Mouse (Mus musculus) lung, postnatal 14 days (tissue): ENCODE measurements around the gene Nphs1.
A peak's percentile ranks its signal among the peaks of the same experiment; 100 is the strongest.
"Not testable (repeated sequence)": the region's sequence is repeated elsewhere in the genome, so short reads cannot be mapped to it uniquely, and the experiment has no call there.

ENCODE experiments used
- DNase-seq: peaks from one replicate; pipeline ENCODE4 v3.0.0; 2021

Nphs1 gene

DNA sequence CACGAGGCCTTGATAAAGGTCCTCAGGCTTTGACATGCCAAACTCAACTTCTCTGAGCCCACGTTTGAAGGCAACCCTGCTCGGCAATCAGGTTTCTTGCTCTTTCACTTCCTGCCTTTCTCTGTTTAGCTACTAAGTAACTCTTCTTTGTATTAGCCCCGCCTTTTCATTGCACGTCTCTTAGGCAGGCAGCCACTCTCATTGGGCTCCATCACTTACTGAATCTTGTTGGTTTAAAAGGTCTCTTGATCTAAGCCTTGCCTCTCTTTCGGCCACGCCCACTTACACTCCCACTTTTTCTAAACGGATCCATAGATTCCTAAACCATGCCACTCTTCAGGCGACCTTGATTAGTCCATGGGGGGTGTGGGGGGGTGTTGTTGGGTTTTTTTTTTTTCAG lies 14.4 kb upstream of the Nphs1 start:
- DNase-seq: no peak

DNA sequence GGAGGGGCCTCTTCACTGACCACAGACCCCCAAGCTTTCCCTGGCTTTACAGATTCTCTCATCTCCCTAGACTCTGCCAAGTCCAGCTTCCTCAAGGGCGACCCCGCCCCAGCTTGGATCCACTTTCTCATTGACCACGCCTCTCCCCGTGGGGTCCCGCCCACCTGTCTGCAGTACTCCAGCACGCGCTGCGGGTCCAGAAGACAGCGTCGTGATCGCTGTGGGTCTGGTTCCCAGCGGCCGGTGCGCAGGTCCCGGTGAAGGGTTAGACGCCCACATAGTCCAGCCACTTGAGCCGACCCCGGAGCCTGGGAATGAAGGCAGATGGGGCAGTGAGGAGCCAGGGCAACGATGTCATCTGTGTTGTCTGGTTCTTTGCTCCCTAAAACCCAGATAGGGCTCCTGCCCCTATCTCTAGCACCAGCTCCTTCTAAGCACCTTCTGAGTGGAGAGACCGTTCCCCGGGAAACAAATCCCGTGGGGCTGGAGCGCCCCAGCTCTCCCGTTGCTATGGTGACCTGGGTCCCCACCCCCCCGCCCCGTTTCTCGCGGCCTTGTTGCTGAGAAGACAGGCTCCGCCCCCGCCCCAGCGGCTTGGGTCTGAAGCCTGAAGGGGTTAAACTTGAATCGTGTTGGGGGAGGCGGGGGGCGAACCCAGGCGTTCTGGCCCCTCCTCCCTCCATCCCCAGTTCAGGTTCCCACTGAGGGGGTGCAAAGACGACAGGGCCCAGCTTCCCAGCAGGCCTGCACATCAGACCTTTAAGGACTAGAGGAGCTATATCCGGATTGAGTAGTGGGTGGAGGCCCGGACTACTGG lies 13.8 kb upstream of the Nphs1 start:
- DNase-seq: peak; percentile 17

DNA sequence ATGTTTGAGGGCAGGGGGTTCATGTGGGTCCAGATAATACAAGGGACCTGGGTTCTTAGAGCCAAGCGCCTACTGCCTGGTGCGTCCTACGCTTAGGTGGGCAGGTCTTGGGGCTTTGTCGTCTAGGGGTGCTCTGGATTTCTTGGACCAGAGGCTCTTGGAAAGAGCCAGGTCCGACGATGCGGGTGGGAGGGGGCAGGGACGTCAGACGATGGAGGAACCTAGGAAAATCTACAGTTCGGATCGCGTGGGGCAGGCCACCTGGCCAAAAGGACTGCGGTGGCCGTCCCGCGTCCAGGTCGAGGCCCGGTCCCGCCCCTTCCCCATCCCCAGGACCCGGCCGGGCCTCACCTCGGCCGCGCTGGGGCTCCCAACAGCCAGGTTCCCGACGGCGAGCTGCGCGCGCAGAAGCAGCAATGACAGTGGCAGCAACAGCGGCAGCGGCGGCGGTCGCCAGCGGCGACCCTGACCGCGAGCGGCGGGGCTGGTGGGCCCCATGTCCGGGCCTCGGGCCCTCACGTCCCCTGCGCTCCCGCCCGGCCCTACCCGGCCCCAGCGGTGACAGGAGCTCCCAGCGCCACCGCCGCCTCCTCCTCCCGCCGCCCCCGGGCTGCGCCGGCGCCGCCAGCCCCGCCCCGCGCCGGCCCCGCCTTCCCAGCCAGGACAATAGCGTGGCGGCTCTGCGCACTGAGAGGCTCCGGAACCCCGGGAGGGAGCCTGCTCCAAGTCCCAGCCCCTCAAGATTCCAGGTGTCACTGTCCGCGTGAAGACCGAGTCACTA lies 13.0 kb upstream of the Nphs1 start, which contains the start of gene Aplp1:
Gene Aplp1 (minus strand): TSS at position 565 of the 781 bp plus-strand sequence.
- DNase-seq: peak; percentile 59

DNA sequence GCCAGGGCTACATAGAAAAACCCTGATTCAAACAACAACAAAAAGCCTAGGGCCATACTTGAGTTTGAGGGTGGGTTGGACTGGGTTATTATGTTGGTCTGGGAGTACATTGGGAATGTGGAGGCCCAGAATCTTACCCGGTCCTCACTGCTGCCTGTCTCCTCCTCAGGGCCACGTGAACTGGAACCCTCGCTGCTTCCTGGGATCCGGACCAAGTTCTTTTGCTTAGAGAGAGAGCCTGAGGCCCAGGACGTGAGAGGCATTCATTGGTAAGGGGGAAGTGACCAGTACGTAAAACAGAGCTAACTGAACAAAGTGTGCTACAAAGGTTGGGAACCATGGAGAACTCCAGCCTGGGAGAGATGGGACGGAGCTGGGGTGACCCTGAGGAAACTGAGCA lies 7.9 kb upstream of the Nphs1 start:
- no peak for DNase-seq

DNA sequence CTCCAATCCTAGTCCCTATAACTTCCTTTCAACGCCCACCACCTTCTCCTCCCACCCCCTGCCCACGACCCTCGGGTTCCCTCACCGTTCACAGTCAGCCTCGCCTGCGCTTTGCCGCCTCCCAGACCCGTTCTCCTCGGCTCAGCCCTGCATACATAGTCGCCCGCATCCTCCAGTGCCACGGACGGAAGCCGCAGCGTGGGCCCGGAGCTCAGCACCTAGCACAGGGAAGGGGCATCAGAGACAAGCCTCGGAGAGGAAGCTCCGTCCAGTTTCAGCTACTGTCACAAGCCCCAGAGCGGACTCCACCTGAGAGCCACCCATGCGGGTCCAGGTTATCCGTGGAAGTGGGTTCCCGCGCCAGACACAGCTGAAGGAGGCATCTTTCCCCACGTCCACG lies 4.8 kb upstream of the Nphs1 start:
- no peak for DNase-seq

DNA sequence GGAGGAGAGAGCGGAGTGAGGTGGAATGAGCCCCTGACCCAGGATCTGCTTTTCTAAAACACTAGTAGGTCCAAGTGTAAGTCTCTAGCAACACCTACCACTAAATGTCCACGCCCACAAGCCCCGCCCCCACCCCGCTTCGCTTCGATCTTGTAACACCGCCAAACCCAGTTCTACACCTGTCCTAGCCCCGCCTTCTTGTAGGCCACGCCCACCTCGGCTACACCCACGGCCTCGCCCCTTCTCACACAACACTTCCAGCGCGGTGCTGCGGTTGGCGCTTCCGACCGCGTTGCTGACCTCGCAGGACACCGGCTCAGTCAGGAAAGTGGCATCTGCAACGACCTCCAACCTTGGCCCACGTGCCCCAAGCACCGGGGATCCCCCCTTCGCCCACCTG lies 4.3 kb upstream of the Nphs1 start:
- peak; percentile 41 for DNase-seq

DNA sequence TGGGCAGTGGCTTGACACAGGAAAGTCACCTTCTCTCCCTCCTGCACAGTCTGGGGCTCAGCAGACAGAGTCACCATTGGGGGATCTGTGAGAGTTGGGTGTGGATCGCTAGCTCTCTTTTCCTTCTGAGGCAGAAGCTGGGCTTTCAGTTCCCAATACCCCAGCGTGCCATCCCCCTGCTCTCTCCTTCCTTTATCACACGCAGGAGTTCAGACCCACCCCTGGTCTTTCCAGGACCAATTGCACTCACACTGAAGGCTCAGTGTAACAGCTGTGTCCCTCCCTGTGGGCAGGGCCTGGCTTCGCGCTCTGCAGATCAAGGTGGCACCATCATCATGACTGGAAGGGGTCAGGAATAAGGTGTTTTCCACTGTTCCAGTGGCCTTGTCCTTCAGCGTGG lies 3.9 kb upstream of the Nphs1 start:
- DNase-seq: no peak

DNA sequence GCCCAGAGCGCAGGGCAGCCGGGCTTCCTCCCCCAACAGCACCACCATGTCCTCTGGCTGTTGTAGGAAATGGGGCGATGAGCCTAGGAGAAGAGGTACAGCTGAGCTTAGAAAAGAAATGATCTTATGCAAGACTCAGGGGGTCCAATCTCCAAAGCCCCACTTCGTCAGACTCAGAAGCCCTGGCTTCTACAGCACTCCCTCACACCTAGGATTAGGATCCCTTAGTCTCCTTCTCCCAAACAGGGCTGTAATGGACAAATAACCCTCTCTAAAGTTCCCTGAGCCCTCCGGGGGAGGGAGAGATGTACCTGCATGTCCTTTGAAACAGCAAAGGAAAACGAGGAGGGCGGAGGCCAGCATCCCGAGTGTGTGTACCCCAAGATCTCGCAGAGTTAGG lies 1.6 kb upstream of the Nphs1 start:
- DNase-seq: no peak

DNA sequence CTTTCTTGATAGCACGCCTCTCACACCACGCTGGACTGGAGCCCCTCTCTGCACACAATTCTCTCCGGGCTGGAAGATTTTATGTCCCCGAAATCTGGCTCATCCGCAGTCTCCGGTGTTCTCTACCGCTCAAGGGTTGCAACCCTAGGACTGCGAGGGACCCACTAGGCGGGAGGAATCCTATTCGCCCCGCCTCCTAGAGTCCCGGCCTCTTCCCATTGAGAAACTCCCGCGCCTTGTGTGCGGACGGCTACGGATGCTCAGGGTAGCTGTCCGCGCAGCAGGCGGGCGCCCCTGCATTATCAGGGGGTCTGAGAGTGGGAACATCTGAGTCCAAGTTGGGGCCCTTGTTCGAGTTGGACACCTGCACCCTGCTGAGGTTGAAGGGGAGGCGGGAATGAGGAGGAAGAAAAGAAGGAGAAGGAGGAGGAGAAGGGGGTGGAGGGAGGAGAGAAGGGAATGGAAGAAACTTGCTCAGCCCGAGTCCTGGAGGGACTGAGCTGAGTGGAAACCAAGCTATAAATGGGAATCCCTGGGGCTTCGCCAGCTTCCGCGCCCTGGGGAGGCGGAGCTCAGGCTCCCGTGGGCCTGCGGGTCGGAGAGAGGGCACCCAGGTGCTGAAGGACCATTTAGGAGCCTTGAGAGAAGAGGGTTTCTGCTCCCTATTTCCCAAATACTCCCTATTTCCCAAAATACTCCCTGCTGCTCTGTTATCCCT lies 1.0 kb upstream of the Nphs1 start:
- no peak for DNase-seq

DNA sequence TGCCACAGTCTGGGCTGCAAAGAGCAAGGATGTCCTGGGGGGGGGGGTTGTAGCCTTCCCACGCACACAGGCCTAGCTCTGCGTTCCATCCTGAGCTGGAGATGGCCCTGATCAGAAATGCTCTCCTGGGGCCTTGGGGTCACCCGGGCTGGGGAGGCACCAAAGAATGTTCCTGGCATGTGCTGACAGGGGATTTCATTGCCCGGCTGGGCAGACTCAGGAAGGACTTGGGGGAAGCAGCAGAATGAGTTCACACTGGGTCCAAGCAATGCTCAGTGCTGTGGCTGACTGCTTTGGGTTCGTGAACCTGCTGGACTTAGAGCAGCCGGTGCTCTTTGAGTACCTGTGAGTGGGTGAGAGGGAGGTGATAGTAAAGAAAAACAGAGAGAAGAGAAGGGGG lies 1.4 kb downstream of the Nphs1 start:
- no peak for DNase-seq

DNA sequence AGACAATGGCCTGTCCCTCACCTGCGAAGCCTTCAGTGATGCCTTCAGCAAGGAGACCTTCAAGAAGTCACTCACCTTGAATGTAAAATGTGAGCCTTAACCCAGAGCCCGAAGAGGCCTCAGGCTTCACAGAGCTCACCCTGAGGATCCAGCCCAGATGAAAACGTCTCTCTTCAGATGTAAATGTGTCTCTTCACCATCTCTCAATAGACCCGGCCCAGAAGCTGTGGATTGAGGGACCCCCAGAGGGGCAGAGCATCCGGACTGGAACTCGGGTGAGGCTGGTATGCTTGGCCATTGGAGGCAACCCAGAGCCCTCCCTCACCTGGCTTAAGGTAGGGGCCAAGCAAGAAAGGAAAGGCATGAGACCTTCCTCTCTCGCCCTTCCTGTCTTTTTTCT lies 5.5 kb downstream of the Nphs1 start:
- no peak for DNase-seq

DNA sequence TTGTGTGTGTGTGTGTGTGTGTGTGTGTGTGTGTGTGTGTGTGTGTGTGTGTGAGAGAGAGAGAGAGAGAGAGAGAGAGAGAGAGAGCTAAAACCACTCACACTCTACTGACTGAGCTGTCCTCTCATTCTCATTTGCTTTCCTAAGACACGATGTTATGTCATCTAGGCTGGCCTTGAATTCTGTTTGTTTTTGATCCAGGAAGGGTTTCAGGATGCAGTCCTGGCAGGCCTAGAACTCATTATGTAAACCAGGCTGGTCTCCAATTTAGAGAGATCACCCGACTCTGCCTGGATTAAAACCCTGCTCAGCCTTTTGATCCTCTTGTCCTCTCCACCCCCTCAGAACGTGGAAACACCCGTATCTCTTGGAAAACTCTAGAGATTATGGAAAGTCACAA lies 5.9 kb downstream of the Nphs1 start:
- no peak for DNase-seq

DNA sequence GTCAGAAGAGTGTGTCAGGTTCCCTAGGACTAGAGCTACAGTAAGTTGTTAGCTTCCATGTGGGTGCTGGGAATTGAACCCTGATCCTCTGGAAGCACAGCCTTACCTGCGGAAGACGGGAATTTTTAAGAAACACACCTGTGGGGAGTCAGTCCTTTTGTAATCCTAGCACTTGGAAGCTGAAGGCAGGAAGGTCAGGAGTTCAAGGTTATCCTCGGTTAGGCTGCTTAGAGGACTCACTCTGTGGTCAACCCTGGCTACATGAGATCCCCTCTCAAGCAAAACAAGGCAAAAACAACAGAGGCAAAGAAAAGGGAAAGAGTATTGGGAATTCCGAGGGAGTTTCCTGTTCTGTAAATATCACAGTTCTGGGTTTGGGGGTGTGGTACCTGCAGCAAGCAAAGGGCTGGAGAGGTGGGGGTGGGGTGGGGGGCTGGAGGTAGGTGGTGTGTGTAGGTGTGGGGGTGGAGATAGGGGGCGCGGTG lies 6.7 kb downstream of the Nphs1 start:
- DNase-seq: no peak

DNA sequence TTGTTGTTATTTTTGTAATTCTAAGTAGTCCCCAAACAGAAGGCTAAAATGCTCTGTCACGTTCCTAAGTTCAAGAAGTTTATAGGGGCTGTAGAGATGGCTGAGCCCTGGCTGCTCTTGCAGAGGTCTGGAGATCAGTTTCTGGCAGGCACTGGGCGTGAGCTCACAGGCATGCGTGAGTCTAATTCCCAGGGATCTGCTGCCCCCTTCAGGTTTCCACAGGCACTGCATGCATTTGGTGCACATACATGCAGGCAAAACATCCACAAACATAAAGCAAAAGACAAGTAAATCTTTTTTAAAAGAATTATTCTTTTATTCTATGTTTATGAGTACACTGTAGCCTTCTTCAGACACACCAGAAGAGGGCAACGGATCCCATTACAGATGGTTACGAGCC lies 14.3 kb downstream of the Nphs1 start:
- peak; percentile 52 for DNase-seq

DNA sequence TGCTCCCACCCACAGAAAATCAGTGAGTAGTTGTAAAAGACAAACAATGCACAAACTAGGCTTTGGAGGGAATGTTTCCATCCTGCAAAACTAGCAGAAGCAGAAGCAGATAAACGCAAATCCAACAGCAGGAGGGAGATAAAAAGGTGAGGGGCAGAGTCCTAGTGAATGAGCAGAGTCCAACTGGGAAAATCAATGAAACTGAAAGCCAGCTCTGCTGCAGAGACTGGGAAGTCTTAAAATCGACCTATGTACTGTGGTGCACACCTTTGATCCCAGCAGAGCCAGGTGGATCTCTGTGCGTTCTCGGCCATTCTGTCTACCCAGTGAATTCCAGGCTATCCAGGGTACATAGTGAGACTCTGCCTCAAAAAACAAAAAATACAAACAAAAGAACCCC lies 16.9 kb downstream of the Nphs1 start:
- no peak for DNase-seq

DNA sequence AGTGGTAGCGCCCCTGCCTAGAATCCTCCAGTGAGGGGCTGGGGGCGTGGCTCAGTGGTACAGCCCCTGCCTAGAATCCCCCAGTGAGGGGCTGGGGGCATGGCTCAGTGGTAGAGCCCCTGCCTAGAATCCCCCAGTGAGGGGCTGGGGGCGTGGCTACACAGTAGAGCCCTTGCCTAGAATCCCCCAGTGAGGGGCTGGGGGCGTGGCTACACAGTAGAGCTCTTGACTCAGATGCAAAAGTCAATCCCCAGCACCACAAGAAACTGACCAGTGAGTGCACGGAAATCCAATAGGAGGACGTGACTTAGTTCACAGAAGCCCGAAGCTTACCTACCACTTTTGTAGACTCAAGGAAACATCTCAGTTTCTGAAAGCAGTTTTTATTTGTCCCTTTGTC lies 18.0 kb downstream of the Nphs1 start:
- not testable (repeated sequence) for DNase-seq

DNA sequence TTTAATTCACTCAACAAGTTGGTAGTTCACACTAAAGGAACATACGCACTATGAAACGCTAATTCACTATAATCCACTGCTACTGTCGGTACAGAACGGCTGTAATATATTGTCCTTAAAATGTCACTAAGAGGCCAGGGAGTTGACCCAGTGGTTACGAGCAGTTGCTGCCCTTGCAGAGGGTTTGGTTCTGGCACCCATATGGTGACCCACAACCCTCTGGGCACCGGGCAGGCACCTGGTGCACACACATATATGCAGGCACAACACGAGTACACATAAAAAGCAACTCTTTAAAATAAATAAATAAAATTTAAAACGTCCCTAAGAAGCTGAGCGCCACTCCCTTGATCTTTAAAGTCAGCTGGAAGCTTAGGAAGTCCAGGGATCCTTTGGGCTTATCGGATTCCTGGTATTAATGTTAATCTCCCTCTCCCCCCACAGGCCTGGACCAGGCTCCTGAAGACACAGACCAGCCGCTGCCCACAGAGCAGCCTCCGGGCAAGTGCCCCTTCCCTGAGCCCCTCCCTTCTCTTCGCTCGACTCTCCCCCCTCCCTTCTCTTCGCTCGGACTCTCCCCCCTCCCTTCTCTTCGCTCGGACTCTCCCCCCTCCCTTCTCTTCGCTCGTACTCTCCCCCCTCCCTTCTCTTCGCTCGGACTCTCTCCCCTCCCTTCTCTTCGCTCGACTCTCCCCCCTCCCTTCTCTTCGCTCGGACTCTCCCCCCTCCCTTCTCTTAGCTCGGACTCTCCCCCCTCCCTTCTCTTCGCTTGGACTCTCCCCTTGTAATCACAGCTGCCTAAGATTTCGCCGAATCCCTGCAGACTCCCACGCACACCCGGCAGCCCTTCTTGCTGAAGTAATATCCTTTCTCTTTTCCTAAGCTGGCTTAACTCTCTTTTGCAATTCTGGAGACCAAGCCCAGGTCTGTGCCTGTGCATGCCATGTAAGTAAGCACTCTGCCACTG lies 19.6 kb downstream of the Nphs1 start:
- DNase-seq: no peak

DNA sequence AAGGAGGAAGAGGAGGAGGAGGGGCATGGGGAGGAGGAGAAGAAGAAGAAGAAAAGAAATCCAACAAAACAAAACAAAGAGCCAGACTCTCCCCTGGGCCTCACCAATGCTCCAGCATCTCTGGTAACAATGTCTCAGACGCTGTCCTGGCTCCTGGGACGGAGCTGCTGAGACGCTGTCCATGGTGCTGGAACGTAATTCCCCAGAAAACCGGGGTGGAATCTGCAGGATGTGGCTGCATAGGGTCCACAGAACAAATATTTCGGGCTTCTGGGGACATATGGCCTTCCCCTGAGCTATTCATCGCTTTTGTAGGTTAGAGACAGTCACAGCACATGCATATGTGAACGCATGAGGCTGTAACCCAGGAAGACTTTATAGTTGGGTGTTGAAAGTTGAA lies 26.1 kb downstream of the Nphs1 start:
- DNase-seq: peak; percentile 33

DNA sequence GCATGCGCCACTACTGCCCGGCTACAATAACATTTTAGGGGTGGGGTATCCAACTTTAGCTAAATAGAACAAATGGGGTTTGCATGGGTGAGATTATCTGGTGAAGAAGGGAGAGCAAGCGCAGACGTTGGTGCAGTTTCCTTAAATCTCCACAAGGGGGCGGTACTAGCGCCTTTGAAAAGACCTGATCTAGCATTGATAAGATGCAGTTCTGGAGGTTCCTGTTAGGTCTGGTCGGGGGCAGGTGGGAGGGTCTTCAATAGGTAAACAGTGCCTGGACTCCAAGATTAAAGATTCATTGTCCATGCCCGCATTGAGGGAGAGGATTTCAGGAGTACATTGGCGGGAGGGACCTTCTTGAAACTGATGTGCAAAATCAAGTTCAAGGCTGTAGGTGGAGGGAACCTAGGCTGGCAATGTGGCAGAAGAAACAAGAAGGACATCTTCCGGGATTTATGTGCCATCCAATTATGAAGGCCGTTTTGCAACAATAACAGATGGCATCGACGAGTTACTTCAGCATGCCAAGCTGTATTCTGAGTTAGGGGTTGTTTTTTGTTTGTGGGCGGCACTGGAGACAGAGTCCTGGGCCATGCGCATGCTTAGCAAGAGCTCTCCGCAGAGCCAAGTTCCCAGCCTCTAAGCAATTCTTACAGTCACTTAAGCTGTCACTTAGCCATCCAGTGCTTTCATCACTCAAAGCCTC lies 32.3 kb downstream of the Nphs1 start:
- peak; percentile 36 for DNase-seq

DNA sequence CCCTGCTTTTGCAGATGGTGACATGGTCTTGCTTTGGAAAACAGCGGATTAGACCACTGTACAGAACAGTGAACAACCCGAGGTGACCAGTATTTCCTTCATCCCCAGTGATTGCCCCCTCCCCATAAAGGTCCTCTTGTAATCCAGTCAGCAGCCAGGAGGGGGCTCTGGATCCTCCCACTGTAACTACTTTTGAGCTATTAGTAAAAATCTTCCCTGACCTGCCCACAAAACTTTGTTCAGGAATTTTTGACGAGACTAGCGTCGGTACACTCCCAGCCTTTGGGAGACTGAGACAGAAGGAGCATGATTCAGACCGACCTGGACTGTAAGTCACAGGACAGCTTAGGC lies 32.8 kb downstream of the Nphs1 start:
- no peak for DNase-seq

DNA sequence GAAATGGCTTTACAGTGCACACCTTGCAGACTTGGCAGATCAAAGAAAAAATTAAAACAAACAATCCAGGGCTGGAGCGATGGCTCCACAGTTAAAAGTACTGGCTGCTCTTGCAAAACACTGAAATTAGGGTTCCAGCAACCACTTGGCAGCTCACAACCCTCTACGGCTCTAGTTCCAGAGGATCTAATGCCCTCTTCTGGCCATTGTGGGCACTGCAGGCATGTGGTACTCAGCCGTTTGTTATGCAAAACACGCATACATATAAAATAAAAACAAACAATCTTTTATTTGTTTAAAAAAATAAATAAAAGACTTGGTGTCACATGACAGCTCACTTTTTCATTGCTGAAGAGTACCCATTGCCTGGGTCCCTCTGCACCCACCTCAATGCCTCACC lies 34.6 kb downstream of the Nphs1 start:
- peak; percentile 85 for DNase-seq
